Mouse (Mus musculus) megakaryocyte, embryonic 14.5 days (primary cell): ENCODE measurements at regions not wholly inside any gene's neighbourhood (a gene's known extent, or its start where the extent isn't known, plus 50 kb on each side); places are given as distances from the start of the nearest gene placed in this dataset.

ENCODE experiments used
- FLI1 ChIP-seq: IDR thresholded peaks from 2 replicates; pipeline ENCODE4 v1.6.1; 2012; ENCODE audit warnings: low read length, inconsistent platforms, mixed read lengths
- GATA1 ChIP-seq: IDR thresholded peaks from 3 replicates; pipeline ENCODE4 v1.6.1; 2012; ENCODE audit warnings: mixed read lengths, low read length, inconsistent platforms, borderline replicate concordance

DNA sequence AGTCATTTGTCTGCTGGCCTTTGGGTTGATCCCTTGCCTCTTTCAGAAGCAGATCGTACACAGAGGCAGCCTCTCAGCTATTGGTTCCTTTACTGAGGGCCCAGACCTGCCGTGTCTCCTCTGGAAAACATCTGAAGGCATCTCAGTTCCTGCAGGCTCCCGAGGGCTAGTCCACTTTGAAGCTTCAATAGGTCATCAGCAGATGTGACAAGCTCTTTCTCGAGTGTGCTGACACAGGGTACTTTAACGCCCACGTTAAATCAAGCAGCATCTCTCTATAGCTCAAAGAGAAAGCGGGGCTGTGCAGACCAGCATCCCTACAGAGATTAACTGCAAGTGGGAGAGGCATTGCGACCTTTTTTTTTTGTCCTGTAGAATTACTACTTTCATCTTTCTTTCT lies 96.0 kb upstream of the Phyhipl start:
- no peak for TF ChIP-seq GATA1
- TF ChIP-seq FLI1 = no peak
